Mouse (Mus musculus): ENCODE data around the gene Ppp1r1b.

Gene Ppp1r1b

GRCm38 (mm10) chr11:98347385-98348082 lies 670 bp upstream of the Ppp1r1b start:
- peak; percentile 27 for DNase-seq (ENCODE audit: low spot score)

GRCm38 (mm10) chr11:98349308-98349707 lies 1.1 kb downstream of the Ppp1r1b start:
- DNase-seq (ENCODE audit: low spot score): no peak

- DNase-seq (ENCODE audit: low spot score): no peak
Measured at GRCm38 (mm10) chr11:98352272-98352990, 4.2 kb downstream of the Ppp1r1b start.

GRCm38 (mm10) chr11:98353651-98354211 lies 5.5 kb downstream of the Ppp1r1b start:
- peak; percentile 78 for DNase-seq (ENCODE audit: low spot score)

GRCm38 (mm10) chr11:98354445-98354844 lies 6.2 kb downstream of the Ppp1r1b start:
- DNase-seq (ENCODE audit: low spot score): no peak

GRCm38 (mm10) chr11:98355732-98356299 lies 7.6 kb downstream of the Ppp1r1b start:
- DNase-seq (ENCODE audit: low spot score): peak; percentile 69

- DNase-seq (ENCODE audit: low spot score): no peak
Measured at GRCm38 (mm10) chr11:98356625-98357394, 8.6 kb downstream of the Ppp1r1b start.

- no peak for DNase-seq (ENCODE audit: low spot score)
Measured at GRCm38 (mm10) chr11:98357396-98358160, 9.4 kb downstream of the Ppp1r1b start.

- peak; percentile 85 for DNase-seq (ENCODE audit: low spot score)
Measured at GRCm38 (mm10) chr11:98358161-98359083, 10.2 kb downstream of the Ppp1r1b start, which contains the start of gene Stard3. TSS of gene Stard3 (plus strand) at chr11:98358368.

- DNase-seq (ENCODE audit: low spot score): no peak
Measured at GRCm38 (mm10) chr11:98360866-98361521, 12.8 kb downstream of the Ppp1r1b start.

- DNase-seq (ENCODE audit: low spot score): no peak
Measured at GRCm38 (mm10) chr11:98363817-98364216, 15.6 kb downstream of the Ppp1r1b start.

- no peak for DNase-seq (ENCODE audit: low spot score)
Measured at GRCm38 (mm10) chr11:98364410-98364809, 16.2 kb downstream of the Ppp1r1b start.

- DNase-seq (ENCODE audit: low spot score): no peak
Measured at GRCm38 (mm10) chr11:98366290-98366689, 18.1 kb downstream of the Ppp1r1b start.

GRCm38 (mm10) chr11:98367171-98367862 lies 19.1 kb downstream of the Ppp1r1b start:
- peak; percentile 60 for DNase-seq (ENCODE audit: low spot score)

- DNase-seq (ENCODE audit: low spot score): no peak
Measured at GRCm38 (mm10) chr11:98367863-98368186, 19.6 kb downstream of the Ppp1r1b start.

- no peak for DNase-seq (ENCODE audit: low spot score)
Measured at GRCm38 (mm10) chr11:98369337-98369736, 21.1 kb downstream of the Ppp1r1b start.

GRCm38 (mm10) chr11:98370588-98370987 lies 22.4 kb downstream of the Ppp1r1b start:
- DNase-seq (ENCODE audit: low spot score): no peak

- no peak for DNase-seq (ENCODE audit: low spot score)
Measured at GRCm38 (mm10) chr11:98371556-98372240, 23.5 kb downstream of the Ppp1r1b start.
